Mouse (Mus musculus): ENCODE data around the gene Aldh18a1. TPM values are rescaled to one million over a fixed set of nuclear protein-coding genes. Genes with fewer than 3 reads are reported as not detected.

Gene Aldh18a1
- polyA plus RNA-seq, 1 experiment: 13.3 TPM

GRCm38 (mm10) chr19:40556029-40556428, 32.2 kb downstream of the Aldh18a1 start:
- WGBS: 87% methylated on average over 7 of the region's 7 CpGs
- no peak overlapping the region for H3K4me3 ChIP-seq (replicated peaks; ENCODE audit: extremely low read depth, low read depth, low read length)
- DNase-seq: no peak
- no peak for TF ChIP-seq CTCF (IDR thresholded peaks at IDR 0.05; ENCODE audit: insufficient read depth, low read length)
- TF ChIP-seq POLR2A (IDR thresholded peaks at IDR 0.05; ENCODE audit: borderline replicate concordance, extremely low read depth, low read depth, low read length): no peak
- H3K4me1 ChIP-seq (ENCODE audit: control insufficient read depth, insufficient read depth, low read length): no peaks in the 10 kb centered on the region

- Histone ChIP-seq H3K4me1 (ENCODE audit: control insufficient read depth, insufficient read depth, low read length) (no peaks in the 10 kb centered on the region), H3K4me3 (replicated peaks; ENCODE audit: extremely low read depth, low read depth, low read length) (no peak overlapping the region)
- WGBS: 92% methylated on average over 8 of the region's 8 CpGs
- TF ChIP-seq CTCF (IDR thresholded peaks at IDR 0.05; ENCODE audit: insufficient read depth, low read length) (no peak), POLR2A (IDR thresholded peaks at IDR 0.05; ENCODE audit: borderline replicate concordance, extremely low read depth, low read depth, low read length) (no peak)
- DNase-seq: no peak
Observed at GRCm38 (mm10) chr19:40555136-40555535, 33.1 kb downstream of the Aldh18a1 start.

- TF ChIP-seq CTCF (IDR thresholded peaks at IDR 0.05; ENCODE audit: insufficient read depth, low read length) (no peak), POLR2A (IDR thresholded peaks at IDR 0.05; ENCODE audit: borderline replicate concordance, extremely low read depth, low read depth, low read length) (no peak)
- WGBS: 76% methylated on average over 11 of the region's 11 CpGs
- DNase-seq: no peak
- Histone ChIP-seq H3K4me3 (replicated peaks; ENCODE audit: extremely low read depth, low read depth, low read length) (no peak overlapping the region), H3K4me1 (ENCODE audit: control insufficient read depth, insufficient read depth, low read length) (no peaks in the 10 kb centered on the region)
Observed at GRCm38 (mm10) chr19:40554343-40554742, 33.9 kb downstream of the Aldh18a1 start.

- no peaks in the 10 kb centered on the region for H3K4me1 ChIP-seq (ENCODE audit: control insufficient read depth, insufficient read depth, low read length)
- no peak for DNase-seq
- no peak for TF ChIP-seq CTCF (IDR thresholded peaks at IDR 0.05; ENCODE audit: insufficient read depth, low read length)
- TF ChIP-seq POLR2A (IDR thresholded peaks at IDR 0.05; ENCODE audit: borderline replicate concordance, extremely low read depth, low read depth, low read length): no peak
- H3K4me3 ChIP-seq (replicated peaks; ENCODE audit: extremely low read depth, low read depth, low read length): no peak overlapping the region
- 71% methylated on average over 6 of the region's 6 CpGs for WGBS
Observed at GRCm38 (mm10) chr19:40553849-40554248, 34.4 kb downstream of the Aldh18a1 start.

GRCm38 (mm10) chr19:40553014-40553789, 35.1 kb downstream of the Aldh18a1 start:
- TF ChIP-seq CTCF (IDR thresholded peaks at IDR 0.05; ENCODE audit: insufficient read depth, low read length): no peak
- TF ChIP-seq POLR2A (IDR thresholded peaks at IDR 0.05; ENCODE audit: borderline replicate concordance, extremely low read depth, low read depth, low read length): no peak
- 83% methylated on average over 14 of the region's 14 CpGs for WGBS
- H3K4me3 ChIP-seq (replicated peaks; ENCODE audit: extremely low read depth, low read depth, low read length): no peak overlapping the region
- DNase-seq: no peak
- no peaks in the 10 kb centered on the region for H3K4me1 ChIP-seq (ENCODE audit: control insufficient read depth, insufficient read depth, low read length)

GRCm38 (mm10) chr19:40549516-40550135, 38.6 kb downstream of the Aldh18a1 start:
- TF ChIP-seq POLR2A (IDR thresholded peaks at IDR 0.05; ENCODE audit: borderline replicate concordance, extremely low read depth, low read depth, low read length) (no peak), CTCF (IDR thresholded peaks at IDR 0.05; ENCODE audit: insufficient read depth, low read length) (no peak)
- no peak for DNase-seq
- no peak overlapping the region for H3K4me3 ChIP-seq (replicated peaks; ENCODE audit: extremely low read depth, low read depth, low read length)
- WGBS: 73% methylated on average over 6 of the region's 6 CpGs
- no peaks in the 10 kb centered on the region for H3K4me1 ChIP-seq (ENCODE audit: control insufficient read depth, insufficient read depth, low read length)

- DNase-seq: no peak
- TF ChIP-seq POLR2A (IDR thresholded peaks at IDR 0.05; ENCODE audit: borderline replicate concordance, extremely low read depth, low read depth, low read length) (no peak), CTCF (IDR thresholded peaks at IDR 0.05; ENCODE audit: insufficient read depth, low read length) (no peak)
- no peak overlapping the region for H3K4me3 ChIP-seq (replicated peaks; ENCODE audit: extremely low read depth, low read depth, low read length)
- 45% methylated on average over 5 of the region's 5 CpGs for WGBS
- no peaks in the 10 kb centered on the region for H3K4me1 ChIP-seq (ENCODE audit: control insufficient read depth, insufficient read depth, low read length)
Observed at GRCm38 (mm10) chr19:40548796-40549515, 39.3 kb downstream of the Aldh18a1 start.

GRCm38 (mm10) chr19:40548386-40548785, 39.9 kb downstream of the Aldh18a1 start:
- no peaks in the 10 kb centered on the region for H3K4me1 ChIP-seq (ENCODE audit: control insufficient read depth, insufficient read depth, low read length)
- no peak overlapping the region for H3K4me3 ChIP-seq (replicated peaks; ENCODE audit: extremely low read depth, low read depth, low read length)
- WGBS: 90% methylated on average over 6 of the region's 6 CpGs
- no peak for DNase-seq
- no peak for TF ChIP-seq POLR2A (IDR thresholded peaks at IDR 0.05; ENCODE audit: borderline replicate concordance, extremely low read depth, low read depth, low read length)
- no peak for TF ChIP-seq CTCF (IDR thresholded peaks at IDR 0.05; ENCODE audit: insufficient read depth, low read length)

GRCm38 (mm10) chr19:40544856-40545255, 43.4 kb downstream of the Aldh18a1 start:
- WGBS: 3% methylated on average over 3 of the region's 3 CpGs
- no peak overlapping the region for H3K4me3 ChIP-seq (replicated peaks; ENCODE audit: extremely low read depth, low read depth, low read length)
- no peak for TF ChIP-seq POLR2A (IDR thresholded peaks at IDR 0.05; ENCODE audit: borderline replicate concordance, extremely low read depth, low read depth, low read length)
- peak; percentile 99 for TF ChIP-seq CTCF (IDR thresholded peaks at IDR 0.05; ENCODE audit: insufficient read depth, low read length)
- no peaks in the 10 kb centered on the region for H3K4me1 ChIP-seq (ENCODE audit: control insufficient read depth, insufficient read depth, low read length)
- DNase-seq: peak; percentile 31

Measured in lung, adult 2 months (tissue).